Mouse (Mus musculus) frontal cortex, adult 2 months (tissue): ENCODE results near the gene Rngtt. TPM values are rescaled to one million over a fixed set of nuclear protein-coding genes. Genes with fewer than 3 reads are reported as not detected.
"Not testable (repeated sequence)": the region's sequence is repeated elsewhere in the genome, so short reads cannot be mapped to it uniquely, and the experiment has no call there.

ENCODE experiments used
- DNase-seq, 2 experiments: peaks; one replicate each; pipeline ENCODE4 v3.0.0; 2022; ENCODE audit warnings: low spot score in 1 of 2; ENCODE audit errors: extremely low spot score in 1 of 2
- polyA plus RNA-seq: library from polyadenylated mRNA; depleted of rRNA; stranded (reverse); fragments of >200 nt; gene quantifications from 2 replicates; pipeline ENCODE4 v1.2.3, GENCODE M21; 2012

The Rngtt gene
- polyA plus RNA-seq, 1 experiment: 12.4 TPM

GRCm38 (mm10) chr4:33307146-33307545, 3.0 kb upstream of the Rngtt start:
- no peak for DNase-seq

- DNase-seq: no peak
These were observed 828 bp downstream of the Rngtt start for GRCm38 (mm10) chr4:33310840-33311437.

GRCm38 (mm10) chr4:33314150-33314549, 4.0 kb downstream of the Rngtt start:
- DNase-seq: not testable (repeated sequence)

- no peak for DNase-seq
These were observed 5.7 kb downstream of the Rngtt start for GRCm38 (mm10) chr4:33315840-33316239.

GRCm38 (mm10) chr4:33331147-33331546, 21.0 kb downstream of the Rngtt start:
- DNase-seq: no peak

GRCm38 (mm10) chr4:33332956-33333455, 22.9 kb downstream of the Rngtt start:
- no peak for DNase-seq

GRCm38 (mm10) chr4:33337999-33338398, 27.9 kb downstream of the Rngtt start:
- peak in 1 of 2 experiments; percentile 8 for DNase-seq

- no peak for DNase-seq
These were observed 33.0 kb downstream of the Rngtt start for GRCm38 (mm10) chr4:33342877-33343731.

- no peak for DNase-seq
These were observed 33.6 kb downstream of the Rngtt start for GRCm38 (mm10) chr4:33343732-33344057.

GRCm38 (mm10) chr4:33363451-33363850, 53.3 kb downstream of the Rngtt start:
- no peak for DNase-seq

- no peak for DNase-seq
These were observed 64.8 kb downstream of the Rngtt start for GRCm38 (mm10) chr4:33374916-33375315.

GRCm38 (mm10) chr4:33377642-33378041, 67.5 kb downstream of the Rngtt start:
- DNase-seq: no peak

GRCm38 (mm10) chr4:33378894-33379293, 68.8 kb downstream of the Rngtt start:
- no peak for DNase-seq

GRCm38 (mm10) chr4:33388899-33389298, 78.8 kb downstream of the Rngtt start:
- DNase-seq: no peak

GRCm38 (mm10) chr4:33390660-33391059, 80.5 kb downstream of the Rngtt start:
- peak in 1 of 2 experiments; percentile 39 for DNase-seq

- DNase-seq: peak; percentile 16 to 58
These were observed 83.3 kb downstream of the Rngtt start for GRCm38 (mm10) chr4:33393437-33393836.

GRCm38 (mm10) chr4:33396222-33397176, 86.4 kb downstream of the Rngtt start:
- DNase-seq: peak; percentile 55 to 94

GRCm38 (mm10) chr4:33405723-33406293, 95.7 kb downstream of the Rngtt start:
- DNase-seq: no peak

GRCm38 (mm10) chr4:33413791-33414190, 103.7 kb downstream of the Rngtt start:
- no peak for DNase-seq

- no peak for DNase-seq
These were observed 104.7 kb downstream of the Rngtt start for GRCm38 (mm10) chr4:33414781-33415180.
